Mouse (Mus musculus): Measurements from ENCODE around the gene Lsamp. TPM values are rescaled to one million over a fixed set of nuclear protein-coding genes. Genes with fewer than 3 reads are reported as not detected.

Gene Lsamp
- polyA plus RNA-seq, 1 experiment from 2014 or later = 8.2 TPM

GRCm38 (mm10) chr16:42178866-42179265 lies 2194.7 kb downstream of the Lsamp start:
- no peak for ATAC-seq (ENCODE audit: insufficient read depth, low FRiP score)
- H3K4me2 ChIP-seq (ENCODE audit: low read depth, low read length) = no peak overlapping the region
- H3K9ac ChIP-seq (ENCODE audit: low read length) = no peak overlapping the region
- no peak overlapping the region for H3K4me3 ChIP-seq (replicated peaks; ENCODE audit: low read length)
- no peak overlapping the region for H3K27ac ChIP-seq (ENCODE audit: low read length)
- H3K9me3 ChIP-seq (replicated peaks; ENCODE audit: control insufficient read depth, low read length) = no peaks in the 10 kb centered on the region
- 55% methylated on average over 3 of the region's 3 CpGs for WGBS
- H3K4me1 ChIP-seq (ENCODE audit: control insufficient read depth, insufficient read depth, low read length) = no peaks in the 10 kb centered on the region
- H3K27me3 ChIP-seq (ENCODE audit: control insufficient read depth, insufficient read depth, low read length) = no peaks in the 10 kb centered on the region
- H3K36me3 ChIP-seq (ENCODE audit: control insufficient read depth, insufficient read depth, low read length) = no peaks in the 10 kb centered on the region

GRCm38 (mm10) chr16:42180025-42180424 lies 2195.9 kb downstream of the Lsamp start:
- H3K27me3 ChIP-seq (ENCODE audit: control insufficient read depth, insufficient read depth, low read length) = no peaks in the 10 kb centered on the region
- no peak overlapping the region for H3K9ac ChIP-seq (ENCODE audit: low read length)
- H3K4me2 ChIP-seq (ENCODE audit: low read depth, low read length) = no peak overlapping the region
- no peak overlapping the region for H3K27ac ChIP-seq (ENCODE audit: low read length)
- WGBS = 76% methylated on average over 6 of the region's 6 CpGs
- H3K4me3 ChIP-seq (replicated peaks; ENCODE audit: low read length) = no peak overlapping the region
- no peak for ATAC-seq (ENCODE audit: insufficient read depth, low FRiP score)
- H3K36me3 ChIP-seq (ENCODE audit: control insufficient read depth, insufficient read depth, low read length) = no peaks in the 10 kb centered on the region
- H3K4me1 ChIP-seq (ENCODE audit: control insufficient read depth, insufficient read depth, low read length) = no peaks in the 10 kb centered on the region
- H3K9me3 ChIP-seq (replicated peaks; ENCODE audit: control insufficient read depth, low read length) = no peaks in the 10 kb centered on the region

GRCm38 (mm10) chr16:42180473-42180872 lies 2196.3 kb downstream of the Lsamp start:
- H3K4me2 ChIP-seq (ENCODE audit: low read depth, low read length) = no peak overlapping the region
- H3K9ac ChIP-seq (ENCODE audit: low read length) = no peak overlapping the region
- WGBS = 97% methylated on average over 11 of the region's 11 CpGs
- no peak overlapping the region for H3K27ac ChIP-seq (ENCODE audit: low read length)
- no peak overlapping the region for H3K4me3 ChIP-seq (replicated peaks; ENCODE audit: low read length)
- no peaks in the 10 kb centered on the region for H3K9me3 ChIP-seq (replicated peaks; ENCODE audit: control insufficient read depth, low read length)
- H3K36me3 ChIP-seq (ENCODE audit: control insufficient read depth, insufficient read depth, low read length) = no peaks in the 10 kb centered on the region
- H3K27me3 ChIP-seq (ENCODE audit: control insufficient read depth, insufficient read depth, low read length) = no peaks in the 10 kb centered on the region
- no peak for ATAC-seq (ENCODE audit: insufficient read depth, low FRiP score)
- no peaks in the 10 kb centered on the region for H3K4me1 ChIP-seq (ENCODE audit: control insufficient read depth, insufficient read depth, low read length)

- Histone ChIP-seq H3K4me2 (ENCODE audit: low read depth, low read length) (peak overlapping the region; percentile 96), H3K4me3 (replicated peaks; ENCODE audit: low read length) (peak overlapping the region; percentile 64), H3K36me3 (ENCODE audit: control insufficient read depth, insufficient read depth, low read length) (no peaks in the 10 kb centered on the region), H3K27ac (ENCODE audit: low read length) (peak overlapping the region; percentile 34; the same call in 1 of the 2 replicates), H3K4me1 (ENCODE audit: control insufficient read depth, insufficient read depth, low read length) (no peaks in the 10 kb centered on the region), H3K27me3 (ENCODE audit: control insufficient read depth, insufficient read depth, low read length) (no peaks in the 10 kb centered on the region), H3K9me3 (replicated peaks; ENCODE audit: control insufficient read depth, low read length) (no peaks in the 10 kb centered on the region), H3K9ac (ENCODE audit: low read length) (peak overlapping the region; percentile 89)
- 32% methylated on average over 14 of the region's 14 CpGs for WGBS
- no peak for ATAC-seq (ENCODE audit: insufficient read depth, low FRiP score)
Measured at GRCm38 (mm10) chr16:42189431-42190081, 2205.4 kb downstream of the Lsamp start.

- WGBS = 1% methylated on average over 44 of the region's 44 CpGs
- Histone ChIP-seq H3K36me3 (ENCODE audit: control insufficient read depth, insufficient read depth, low read length) (no peaks in the 10 kb centered on the region), H3K9me3 (replicated peaks; ENCODE audit: control insufficient read depth, low read length) (no peaks in the 10 kb centered on the region), H3K4me2 (ENCODE audit: low read depth, low read length) (peak overlapping the region; percentile 96), H3K9ac (ENCODE audit: low read length) (peak overlapping the region; percentile 89), H3K4me1 (ENCODE audit: control insufficient read depth, insufficient read depth, low read length) (no peaks in the 10 kb centered on the region), H3K4me3 (replicated peaks; ENCODE audit: low read length) (peak overlapping the region; percentile 64), H3K27me3 (ENCODE audit: control insufficient read depth, insufficient read depth, low read length) (no peaks in the 10 kb centered on the region), H3K27ac (ENCODE audit: low read length) (peak overlapping the region; percentile 96)
- ATAC-seq (ENCODE audit: insufficient read depth, low FRiP score) = peak; percentile 95
Measured at GRCm38 (mm10) chr16:42190114-42191045, 2206.2 kb downstream of the Lsamp start.

Small RNA genes within 50 kb of the gene (microRNA-seq; reads per million reads assigned to microRNA genes)
- gene Gm27887 = not detected
- gene Gm47276 = not detected

Data from stomach, embryonic 16.5 days (tissue).